Mouse (Mus musculus) heart, adult 11 months (tissue): ENCODE measurements around the gene Hist1h2bg.
"Not testable (repeated sequence)": the region's sequence is repeated elsewhere in the genome, so short reads cannot be mapped to it uniquely, and the experiment has no call there.

ENCODE experiments used
- DNase-seq: peaks from one replicate; pipeline ENCODE4 v3.0.0; 2022

Gene Hist1h2bg

DNA sequence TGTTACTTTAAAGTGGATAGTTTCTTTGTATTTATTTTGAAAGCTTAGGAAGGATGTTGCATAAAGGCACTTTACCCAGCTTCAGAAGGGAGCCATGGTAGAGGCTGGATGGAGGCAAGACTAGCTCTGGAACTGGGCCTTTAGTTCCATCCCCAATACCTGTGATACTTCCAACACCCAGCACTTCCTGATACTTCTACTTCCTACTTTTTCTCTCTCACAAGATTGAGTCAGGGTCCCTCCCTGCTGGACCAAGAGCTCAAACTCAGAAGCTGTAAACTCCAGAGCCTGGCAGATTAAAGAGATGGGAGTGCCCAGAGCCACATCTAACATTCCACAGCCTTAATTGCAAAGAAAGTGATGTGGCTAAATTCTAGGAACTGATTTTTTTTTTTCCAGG is 13.1 kb downstream of the Hist1h2bg start:
- no peak for DNase-seq

DNA sequence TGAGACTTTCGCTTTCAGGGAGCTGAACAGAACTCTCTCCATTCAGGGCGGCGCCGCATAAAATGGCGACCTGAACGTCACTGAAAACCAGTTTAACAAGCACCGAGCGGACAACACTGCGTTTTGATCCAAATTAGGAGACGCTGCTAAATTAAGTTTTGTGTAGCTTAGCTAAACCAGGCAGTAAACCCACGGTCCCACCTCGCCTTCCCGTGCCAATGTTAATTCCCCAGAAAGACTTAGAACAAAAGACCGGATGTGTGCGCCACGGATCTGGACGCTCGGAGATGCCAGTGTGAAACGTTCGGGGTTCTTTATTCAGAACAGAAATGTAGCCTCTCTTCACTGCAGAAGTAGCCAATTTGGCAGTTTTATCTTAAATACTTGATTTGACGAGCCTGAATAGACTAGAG is 13.8 kb downstream of the Hist1h2bg start:
- DNase-seq, result peak; percentile 98

DNA sequence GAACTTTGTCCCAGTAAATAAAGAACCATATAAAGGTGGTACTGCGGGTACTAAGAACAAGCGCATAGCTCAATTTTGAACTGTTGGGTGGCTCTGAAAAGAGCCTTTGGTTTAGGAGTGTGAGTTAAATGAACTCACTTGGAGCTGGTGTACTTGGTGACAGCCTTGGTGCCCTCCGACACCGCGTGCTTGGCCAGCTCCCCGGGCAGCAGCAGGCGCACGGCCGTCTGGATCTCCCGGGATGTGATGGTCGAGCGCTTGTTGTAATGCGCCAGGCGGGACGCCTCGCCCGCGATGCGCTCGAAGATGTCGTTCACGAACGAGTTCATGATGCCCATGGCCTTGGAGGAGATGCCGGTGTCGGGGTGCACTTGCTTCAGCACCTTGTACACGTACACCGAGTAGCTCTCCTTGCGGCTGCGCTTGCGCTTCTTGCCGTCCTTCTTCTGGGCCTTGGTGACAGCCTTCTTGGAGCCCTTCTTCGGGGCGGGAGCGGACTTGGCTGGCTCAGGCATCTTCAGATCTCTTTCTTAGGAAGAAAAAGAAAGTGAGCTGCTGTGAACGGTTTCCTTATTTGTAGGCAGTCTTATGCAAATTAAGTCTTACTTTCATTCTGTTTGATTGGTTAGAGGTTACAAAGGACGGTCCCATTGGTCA is 14.4 kb downstream of the Hist1h2bg start:
- peak; percentile 98 for DNase-seq

DNA sequence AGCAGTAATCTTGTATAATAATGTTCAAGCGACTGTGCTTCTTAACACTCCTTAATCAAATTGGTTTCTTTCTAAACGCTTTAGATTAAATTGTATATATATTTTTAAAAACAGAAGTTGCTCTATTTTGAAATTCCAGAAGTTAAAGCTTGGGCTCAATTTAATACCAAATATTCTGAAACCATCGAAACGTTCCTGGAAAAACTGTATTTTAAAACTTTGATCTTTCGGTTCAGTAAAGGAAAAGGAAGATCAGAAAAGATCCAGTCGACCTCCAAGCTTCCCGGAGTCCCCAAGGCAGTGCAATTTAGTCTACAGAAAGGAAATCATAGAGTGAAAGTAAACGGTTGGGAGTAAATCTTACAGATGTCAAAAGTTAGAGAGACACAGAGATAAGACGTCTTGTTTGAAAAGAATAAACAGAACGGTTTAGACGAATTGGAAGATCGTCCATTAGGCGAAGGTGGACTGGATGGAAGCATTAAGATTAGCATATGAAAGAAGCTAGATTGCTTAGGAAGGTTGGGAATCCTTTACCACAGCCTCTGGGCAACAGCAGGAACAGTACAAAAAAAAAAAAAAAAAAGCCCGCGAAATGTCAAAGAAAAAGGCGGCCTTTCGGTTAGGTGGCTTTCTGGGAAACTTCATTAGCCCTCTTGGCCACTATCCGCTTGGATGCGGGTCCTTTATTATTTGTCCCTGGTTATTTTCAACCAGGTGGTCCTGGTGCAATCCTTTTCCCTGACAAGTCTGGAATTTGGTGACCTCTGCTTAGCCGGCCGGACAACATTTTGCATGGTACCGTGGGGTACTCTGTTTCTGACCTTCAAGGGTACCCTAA is 15.1 kb downstream of the Hist1h2bg start:
- DNase-seq, result no peak

DNA sequence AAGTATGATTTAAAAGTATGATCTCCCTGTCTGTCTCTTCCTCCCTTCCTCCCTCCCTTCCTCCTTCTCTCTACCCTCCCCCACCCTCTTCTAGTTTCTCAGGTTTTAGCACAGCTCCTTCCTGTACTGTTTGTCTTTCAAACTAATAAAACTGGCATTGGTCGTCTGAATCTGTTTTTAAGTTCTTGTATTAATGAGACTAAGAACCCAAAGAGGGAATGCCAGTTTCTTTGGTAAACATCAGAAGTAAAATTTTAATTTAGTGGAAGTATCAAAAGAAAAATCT is 15.7 kb downstream of the Hist1h2bg start:
- DNase-seq, result no peak

DNA sequence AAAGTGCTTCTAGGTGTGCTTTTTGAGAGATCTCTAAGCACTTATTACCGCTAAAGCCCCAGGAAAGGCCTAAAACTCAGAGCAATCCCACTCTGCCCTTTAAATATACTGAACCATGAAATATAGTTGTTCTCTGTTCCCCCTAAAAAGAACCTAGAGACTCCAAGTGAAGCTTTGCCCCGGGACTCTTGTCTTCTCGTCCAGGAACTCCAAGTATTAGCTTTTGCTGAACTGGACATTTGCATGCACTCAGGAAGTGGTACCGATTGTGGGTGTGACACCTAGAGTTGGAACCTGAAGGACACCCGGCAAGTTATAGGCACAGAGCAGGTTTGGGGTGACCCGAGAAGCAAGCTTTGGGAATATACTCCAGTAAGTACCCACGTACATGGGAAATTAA is 20.0 kb downstream of the Hist1h2bg start:
- peak; percentile 63 for DNase-seq

DNA sequence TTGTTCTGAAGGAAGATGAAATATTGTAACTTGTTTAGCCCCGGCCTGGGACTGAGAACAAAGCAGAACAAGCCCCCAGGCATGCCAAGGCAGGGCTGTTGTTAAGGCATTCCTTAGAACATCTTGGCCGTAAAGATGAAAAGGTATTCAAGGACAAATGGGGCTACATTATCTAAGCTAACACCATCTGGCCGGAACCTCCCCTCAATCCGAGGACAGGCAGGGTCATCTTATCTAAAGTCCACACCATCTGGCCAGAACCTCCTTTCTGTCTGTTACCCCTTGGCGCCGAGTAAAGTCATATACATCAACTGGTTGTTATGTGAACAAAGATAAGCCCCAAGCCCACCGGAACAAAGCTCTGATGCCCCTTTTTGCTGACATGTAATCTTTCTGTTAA is 20.7 kb downstream of the Hist1h2bg start:
- DNase-seq, result not testable (repeated sequence)

DNA sequence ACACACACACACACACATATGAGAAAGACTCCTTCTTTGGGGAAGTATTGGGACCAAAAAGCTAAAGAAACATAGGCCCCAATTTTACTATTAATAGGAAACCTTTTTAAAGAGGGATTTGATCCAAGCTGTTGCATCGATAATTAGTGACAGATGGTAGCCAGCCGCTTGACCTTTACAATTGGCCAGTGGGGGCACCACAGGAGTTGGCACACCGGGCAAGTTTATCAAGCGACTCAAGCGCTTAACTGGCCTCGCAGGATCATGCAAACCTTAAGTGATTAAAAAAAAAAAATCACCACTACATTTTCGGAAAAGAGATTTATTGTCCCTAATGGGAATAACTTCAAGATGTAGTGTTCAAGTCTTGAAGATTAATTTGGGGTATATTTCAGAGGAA is 21.4 kb downstream of the Hist1h2bg start:
- peak; percentile 65 for DNase-seq

DNA sequence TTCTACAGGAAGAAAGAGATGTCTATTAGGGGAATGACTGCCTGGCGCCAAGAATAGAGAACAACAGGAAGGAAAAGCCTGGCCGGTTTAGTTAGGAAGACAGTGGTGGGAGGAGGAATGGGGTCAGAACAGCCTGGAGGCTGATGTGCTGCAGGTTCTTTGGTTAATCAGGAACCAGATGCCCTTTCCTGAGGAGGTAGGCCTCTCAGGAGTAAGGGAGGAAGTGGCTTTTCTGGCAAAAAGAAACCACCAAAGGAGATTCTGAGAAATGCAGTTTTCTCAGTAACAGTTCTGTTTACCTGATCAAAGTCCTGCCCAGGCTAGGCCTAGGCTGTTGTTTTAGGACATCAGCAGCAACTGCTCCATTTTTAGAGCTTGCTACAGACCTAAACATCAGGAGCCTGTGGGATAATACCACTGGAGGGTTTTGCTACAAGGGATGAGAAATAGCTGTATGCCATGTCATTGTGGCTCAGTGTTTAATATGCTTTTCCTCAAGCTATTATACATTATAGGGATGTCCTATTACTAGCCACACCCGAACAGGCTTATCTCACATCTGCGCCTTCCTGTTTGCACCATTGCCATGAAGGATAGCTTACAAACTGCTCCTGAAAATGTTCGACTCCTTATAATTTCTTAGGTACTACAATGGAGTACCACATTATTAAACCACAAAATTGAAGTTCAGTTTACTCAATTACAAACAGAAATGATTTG is 22.0 kb downstream of the Hist1h2bg start:
- peak; percentile 81 for DNase-seq

DNA sequence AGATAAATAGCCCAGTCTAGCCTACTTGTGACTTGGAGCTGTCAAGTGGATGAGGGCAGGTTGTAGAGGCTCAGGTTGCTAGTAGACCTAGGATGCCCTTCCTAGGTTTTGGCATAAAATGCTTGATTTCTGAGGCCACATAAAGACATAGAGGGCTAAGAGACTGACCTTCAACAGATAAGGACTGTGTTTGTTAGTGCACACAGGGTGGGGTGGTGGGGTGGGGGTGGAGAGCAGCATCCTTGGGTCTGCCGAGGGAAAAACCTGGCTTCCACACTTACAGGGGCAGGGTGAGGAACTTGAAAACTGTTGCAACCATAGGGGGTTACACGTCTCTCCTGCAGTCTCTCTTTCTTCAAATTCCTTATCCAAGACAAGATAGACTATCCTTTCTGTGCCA is 24.0 kb downstream of the Hist1h2bg start:
- no peak for DNase-seq

DNA sequence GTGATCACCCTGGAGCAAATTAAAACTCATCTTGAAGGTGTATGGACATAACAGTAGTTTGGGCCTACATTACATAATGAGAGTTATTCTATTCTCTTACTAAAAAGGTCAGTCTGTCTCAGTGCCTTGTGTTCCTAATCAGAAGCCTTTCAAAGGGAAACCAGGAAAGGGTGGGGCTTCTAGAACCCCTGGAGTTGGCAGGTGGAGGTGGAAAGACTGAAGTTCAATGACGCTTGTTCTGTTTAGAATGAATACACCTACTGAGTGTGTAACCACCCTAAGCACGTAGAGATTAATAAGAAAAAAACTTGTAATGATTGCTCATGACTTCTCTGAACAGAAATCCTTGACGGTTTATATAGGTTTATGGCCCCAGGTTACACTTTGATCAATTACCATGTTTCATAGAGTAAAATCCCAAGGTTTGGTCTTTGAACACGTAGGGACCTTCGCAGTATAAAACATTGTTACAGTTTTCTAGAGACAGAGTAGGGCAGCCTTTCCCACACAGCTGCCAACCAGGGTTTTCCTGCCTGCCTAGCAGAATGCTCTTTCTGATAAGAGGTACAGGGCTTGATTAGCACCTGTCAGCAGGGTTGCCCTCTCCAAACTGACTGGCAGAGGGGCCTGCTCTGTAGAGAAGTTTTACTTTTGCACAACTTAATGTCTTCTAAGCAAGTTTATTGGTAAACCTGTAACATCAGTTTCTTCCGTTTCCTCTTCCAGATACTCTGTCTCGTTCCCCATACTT is 24.6 kb downstream of the Hist1h2bg start:
- DNase-seq, result peak; percentile 51

DNA sequence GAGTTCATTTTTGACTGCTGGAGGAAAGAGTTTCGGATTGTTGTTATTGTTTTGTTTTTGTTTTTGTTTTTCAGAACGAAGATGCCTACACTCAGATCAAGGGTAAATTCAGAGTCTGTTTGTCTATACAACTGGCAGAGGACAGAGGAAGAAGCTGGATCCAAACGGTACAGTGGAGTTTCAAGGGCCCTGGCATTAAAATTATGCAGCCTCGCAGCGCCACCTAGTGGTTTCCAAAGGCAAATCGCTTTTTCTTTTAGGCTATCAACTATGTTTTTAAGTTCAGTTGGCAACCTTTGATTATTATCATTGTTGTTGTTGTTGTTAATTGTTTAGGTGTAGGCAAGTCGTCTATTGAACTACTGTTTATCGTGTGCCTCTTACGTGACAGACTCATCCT is 26.8 kb downstream of the Hist1h2bg start:
- DNase-seq, result peak; percentile 93

DNA sequence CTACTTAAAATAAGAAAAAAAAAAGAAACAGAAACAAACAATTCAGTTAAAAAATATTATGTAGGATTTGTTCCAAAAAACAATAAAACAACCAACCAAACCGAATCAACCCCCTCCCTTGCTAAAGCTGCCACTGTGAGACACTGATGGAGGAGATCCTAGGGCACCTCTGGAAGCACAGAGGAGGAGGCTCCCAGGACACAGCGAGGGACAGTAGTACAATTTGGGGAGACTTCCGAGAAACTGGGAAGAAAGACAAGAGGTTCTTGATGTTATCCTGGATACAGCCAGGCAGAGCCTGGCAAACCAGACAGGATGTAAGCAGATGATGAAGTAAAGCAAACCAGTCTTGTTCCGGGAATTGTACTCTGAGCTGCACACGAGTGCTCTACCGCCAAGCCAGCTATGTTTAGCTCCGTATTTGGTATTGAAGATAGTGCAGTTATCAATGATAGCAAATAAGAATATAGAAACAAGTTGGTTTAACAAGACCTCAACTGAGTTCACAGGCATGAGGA is 32.0 kb downstream of the Hist1h2bg start:
- DNase-seq, result peak; percentile 76

DNA sequence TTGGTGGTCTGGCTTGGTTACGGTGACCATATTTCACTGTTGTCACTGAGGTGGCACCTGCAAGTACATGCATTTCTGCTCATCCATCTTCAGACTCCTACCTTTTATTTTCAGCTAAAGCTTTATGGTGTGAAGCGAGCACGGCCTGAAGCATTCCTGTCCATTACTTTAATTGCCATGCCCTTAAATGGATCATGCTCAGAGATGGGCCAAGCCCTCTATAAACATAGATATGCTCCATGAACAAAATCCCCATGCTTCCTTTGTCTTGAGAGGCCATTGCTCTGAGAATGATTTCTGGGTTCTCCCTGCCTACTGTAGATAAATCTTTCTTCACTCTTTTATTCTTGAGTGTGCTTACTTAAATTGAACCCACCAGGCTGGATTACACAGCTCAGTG is 33.3 kb downstream of the Hist1h2bg start:
- DNase-seq, result no peak

DNA sequence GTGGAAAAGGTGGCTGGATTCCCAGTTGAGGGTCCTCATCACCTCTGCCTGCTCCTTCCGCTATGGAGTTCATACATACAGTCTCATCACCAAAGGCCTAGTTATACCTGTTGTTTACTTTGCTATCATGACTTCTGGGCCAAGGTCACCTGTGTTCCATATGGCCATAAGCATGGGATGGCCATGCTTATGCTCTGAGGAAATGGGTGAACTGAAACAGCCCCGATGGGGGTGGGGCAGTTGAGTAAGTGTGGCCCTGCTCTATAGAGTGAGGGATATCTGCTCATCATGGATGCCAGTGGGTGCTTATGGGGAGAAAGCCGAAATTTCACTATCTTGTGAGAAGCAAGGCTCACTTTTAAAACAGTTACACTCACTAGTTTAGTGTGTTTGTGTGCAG is 33.9 kb downstream of the Hist1h2bg start:
- DNase-seq, result peak; percentile 82

DNA sequence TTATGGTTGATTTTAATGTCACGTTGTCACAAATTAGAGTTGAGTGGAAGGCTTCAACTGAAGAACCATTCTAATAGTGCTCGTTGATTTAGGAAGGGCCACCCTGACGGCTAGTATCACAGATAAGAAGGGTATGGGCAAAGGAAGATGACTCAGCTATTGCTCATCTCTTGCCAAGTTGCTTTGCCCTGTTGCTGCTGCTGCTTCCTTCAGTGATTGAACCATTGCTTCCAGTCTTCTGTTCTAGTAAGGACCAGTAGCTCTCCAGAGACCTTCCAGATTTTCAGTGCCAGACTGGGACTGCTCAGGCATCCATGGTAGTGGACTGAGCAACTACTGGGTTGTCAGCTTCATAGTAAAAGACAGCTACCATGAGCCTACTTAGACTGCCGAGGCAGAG is 38.0 kb downstream of the Hist1h2bg start:
- peak; percentile 28 for DNase-seq

DNA sequence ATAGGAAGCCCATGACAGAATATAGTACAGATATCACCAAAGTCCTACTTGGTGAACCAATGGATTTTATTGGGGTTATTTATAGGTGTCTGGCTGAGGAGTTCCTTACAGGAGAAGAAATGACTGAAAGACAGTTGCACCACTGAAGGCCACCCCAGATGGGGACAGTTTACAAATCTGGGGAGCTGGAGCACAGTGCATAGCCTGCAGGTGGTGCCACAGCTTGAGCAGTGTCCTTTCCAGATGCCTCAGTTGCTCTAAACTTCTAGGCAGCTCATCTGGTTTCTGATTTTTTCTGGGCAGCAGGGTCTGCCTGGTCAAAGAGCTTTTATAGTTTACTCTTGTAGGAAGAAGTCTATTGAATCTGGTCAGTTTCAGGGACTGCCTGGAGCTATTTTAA is 38.6 kb downstream of the Hist1h2bg start:
- DNase-seq, result peak; percentile 25

DNA sequence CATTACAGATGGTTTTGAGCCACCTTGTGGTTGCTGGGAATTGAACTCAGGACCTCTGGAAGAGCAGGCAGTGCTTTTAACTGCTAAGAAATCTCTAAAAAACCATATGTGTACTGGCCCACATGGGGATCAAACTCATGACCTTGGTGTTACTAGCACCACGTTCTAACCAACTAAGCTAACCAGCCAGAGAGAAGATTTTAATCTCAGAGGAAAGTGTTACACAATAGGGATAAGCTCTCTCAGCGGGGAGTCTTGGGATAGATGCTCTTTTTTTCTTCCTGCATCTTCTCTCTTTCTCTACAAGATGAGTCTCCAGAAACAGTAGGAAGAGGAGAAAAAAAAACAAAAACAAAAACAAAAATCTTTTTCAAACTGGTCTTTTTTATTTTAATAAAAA is 39.2 kb downstream of the Hist1h2bg start:
- DNase-seq, result peak; percentile 39

DNA sequence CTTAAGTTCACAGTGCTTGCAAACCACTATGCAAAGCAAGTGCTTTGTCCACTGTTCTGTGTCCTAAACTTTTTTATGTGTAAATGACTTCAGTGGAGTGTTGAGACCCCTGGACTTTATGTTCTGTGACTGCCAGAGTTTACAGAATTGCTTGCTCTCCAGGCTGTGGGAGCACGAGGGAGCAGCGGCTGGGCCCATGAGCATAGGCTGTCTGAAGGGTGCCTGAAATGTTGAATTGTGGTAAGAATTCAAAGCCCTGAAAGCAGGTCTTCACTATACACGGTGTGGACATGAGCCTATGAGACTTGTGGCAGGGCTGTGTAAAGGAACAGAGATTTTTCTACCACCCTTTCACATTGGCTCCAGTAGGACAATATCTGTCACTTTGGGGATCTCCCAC is 40.4 kb downstream of the Hist1h2bg start:
- DNase-seq, result peak; percentile 57

DNA sequence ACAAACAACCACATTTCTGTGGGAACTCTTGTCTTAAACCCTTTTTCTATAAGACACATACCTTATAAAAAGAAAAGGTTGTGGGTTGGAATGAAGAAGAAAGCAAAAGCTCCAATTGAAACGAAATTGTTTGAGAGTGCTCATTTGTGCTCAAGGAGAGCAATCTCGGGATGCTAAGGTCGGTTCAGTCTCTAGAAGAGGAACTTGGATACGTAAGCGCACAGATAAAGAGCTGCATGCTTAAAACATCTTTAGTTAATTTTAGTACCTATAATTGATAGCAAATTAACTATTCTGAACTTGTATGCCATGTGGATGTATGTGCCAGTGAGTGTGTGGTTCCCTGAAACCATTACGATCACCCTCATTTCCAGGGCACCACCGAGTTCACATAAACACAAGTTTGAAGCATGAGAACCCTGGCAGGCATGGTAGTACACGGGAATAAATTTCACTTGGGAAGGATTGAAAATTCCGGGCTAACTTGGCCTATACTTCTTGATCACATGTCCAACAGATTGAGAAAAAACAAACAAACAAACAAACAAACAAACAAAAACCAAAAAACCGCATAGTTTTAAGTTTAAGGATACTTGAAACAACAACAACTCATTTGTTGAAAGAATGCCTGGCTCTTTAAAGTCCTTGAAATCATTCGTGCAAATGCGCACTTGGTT is 49.0 kb downstream of the Hist1h2bg start:
- DNase-seq, result peak; percentile 78

DNA sequence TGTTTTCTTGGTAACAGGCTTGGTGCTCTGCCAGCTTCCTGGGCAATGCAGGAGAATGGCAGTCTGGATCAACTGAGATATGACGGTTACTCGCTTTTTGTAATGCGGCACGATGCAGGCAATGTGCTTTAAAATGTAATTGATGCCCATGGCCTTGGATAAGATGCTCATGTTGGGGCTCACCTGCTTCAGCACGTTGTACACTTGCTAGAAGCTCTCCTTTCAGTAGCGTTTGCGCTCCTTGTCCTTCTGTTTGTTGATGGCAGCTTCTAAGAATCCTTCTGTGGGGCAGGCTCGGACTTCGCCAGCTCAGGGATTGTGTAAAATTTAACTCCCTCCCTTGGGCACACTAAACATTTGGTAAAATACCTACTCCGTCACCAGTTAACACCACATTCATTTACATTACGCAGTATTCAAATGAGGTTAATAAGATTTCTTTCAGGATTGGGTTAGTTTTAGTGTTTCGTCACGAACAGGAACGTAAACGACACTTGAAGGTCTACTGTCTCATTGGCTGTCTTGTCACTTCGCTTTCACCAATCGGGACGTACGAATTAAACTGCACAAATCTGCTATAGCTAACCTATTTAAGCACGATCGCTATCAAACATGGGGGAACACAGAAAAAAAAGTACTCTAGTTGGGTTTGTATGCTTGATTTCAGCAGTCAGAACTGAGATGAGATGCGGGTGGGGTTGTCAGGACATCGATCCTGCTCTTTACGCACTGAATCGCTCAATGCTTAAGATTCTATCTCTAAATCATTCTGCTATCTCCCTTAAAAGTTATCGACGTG is 49.7 kb downstream of the Hist1h2bg start, which contains the start of gene Hist1h2be:
TSS of gene Hist1h2be (minus strand) at position 392 of the 799 bp plus-strand sequence.
- peak; percentile 99 for DNase-seq
